Mouse (Mus musculus): ENCODE data around the gene Adamts15. TPM values are rescaled to one million over a fixed set of nuclear protein-coding genes. Genes with fewer than 3 reads are reported as not detected.
A peak's percentile ranks its signal among the peaks of the same experiment; 100 is the strongest.

Adamts15 gene
- polyA plus RNA-seq (2015; fragmentation: Nextera tagmentation; extraction: Ambion mirVana) = 0.64 and 0.81 TPM in 2 replicates

- Histone ChIP-seq H3K36me3 (ENCODE audit: control insufficient read depth, insufficient read depth) (no peaks in the 10 kb centered on the region), H3K4me1 (ENCODE audit: control insufficient read depth, low read depth, low read length) (no peaks in the 10 kb centered on the region), H3K4me2 (ENCODE audit: low read depth, low read length) (peak within 1 kb of the TSS; percentile 56), H3K27ac (ENCODE audit: low read length) (no peak within 1 kb of the TSS), H3K27me3 (ENCODE audit: control insufficient read depth, insufficient read depth, low read depth, low read length) (peaks cover 19% of the 10 kb centered on the region), H3K4me3 (ENCODE audit: low read depth, low read length) (peak within 1 kb of the TSS; percentile 51), H3K9ac (ENCODE audit: low read depth, low read length) (no peak within 1 kb of the TSS), H3K9me3 (replicated peaks; ENCODE audit: control insufficient read depth, low read length) (no peaks in the 10 kb centered on the region)
- ATAC-seq (ENCODE audit: low read depth) = peak; percentile 67
- WGBS (ENCODE audit: insufficient replicate concordance) = under 1% methylated on average over 47 of the region's 47 CpGs
Measured at GRCm38 (mm10) chr9:30922197-30922894, at the start of gene Adamts15. Gene Adamts15, minus strand, starts transcription at chr9:30922452.

GRCm38 (mm10) chr9:30971967-30972366 is 49.7 kb upstream of the Adamts15 start:
- Histone ChIP-seq H3K9ac (ENCODE audit: low read depth, low read length) (no peak overlapping the region), H3K4me2 (ENCODE audit: low read depth, low read length) (no peak overlapping the region), H3K9me3 (replicated peaks; ENCODE audit: control insufficient read depth, low read length) (no peaks in the 10 kb centered on the region), H3K27ac (ENCODE audit: low read length) (no peak overlapping the region), H3K27me3 (ENCODE audit: control insufficient read depth, insufficient read depth, low read depth, low read length) (no peaks in the 10 kb centered on the region), H3K4me1 (ENCODE audit: control insufficient read depth, low read depth, low read length) (no peaks in the 10 kb centered on the region), H3K36me3 (ENCODE audit: control insufficient read depth, insufficient read depth) (no peaks in the 10 kb centered on the region), H3K4me3 (ENCODE audit: low read depth, low read length) (no peak overlapping the region)
- ATAC-seq (ENCODE audit: low read depth) = no peak
- WGBS (ENCODE audit: insufficient replicate concordance) = 42% methylated on average over 4 of the region's 4 CpGs

- Histone ChIP-seq H3K36me3 (ENCODE audit: control insufficient read depth, insufficient read depth) (no peaks in the 10 kb centered on the region), H3K4me2 (ENCODE audit: low read depth, low read length) (no peak overlapping the region), H3K9me3 (replicated peaks; ENCODE audit: control insufficient read depth, low read length) (no peaks in the 10 kb centered on the region), H3K27ac (ENCODE audit: low read length) (no peak overlapping the region), H3K9ac (ENCODE audit: low read depth, low read length) (no peak overlapping the region), H3K4me3 (ENCODE audit: low read depth, low read length) (no peak overlapping the region), H3K27me3 (ENCODE audit: control insufficient read depth, insufficient read depth, low read depth, low read length) (no peaks in the 10 kb centered on the region), H3K4me1 (ENCODE audit: control insufficient read depth, low read depth, low read length) (no peaks in the 10 kb centered on the region)
- no peak for ATAC-seq (ENCODE audit: low read depth)
- 58% methylated on average over 3 of the region's 3 CpGs for WGBS (ENCODE audit: insufficient replicate concordance)
Measured at GRCm38 (mm10) chr9:30970001-30970400, 47.7 kb upstream of the Adamts15 start.

- H3K4me2 ChIP-seq (ENCODE audit: low read depth, low read length) = no peak overlapping the region
- H3K27me3 ChIP-seq (ENCODE audit: control insufficient read depth, insufficient read depth, low read depth, low read length) = no peaks in the 10 kb centered on the region
- H3K4me1 ChIP-seq (ENCODE audit: control insufficient read depth, low read depth, low read length) = no peaks in the 10 kb centered on the region
- no peaks in the 10 kb centered on the region for H3K36me3 ChIP-seq (ENCODE audit: control insufficient read depth, insufficient read depth)
- no peak for ATAC-seq (ENCODE audit: low read depth)
- no peak overlapping the region for H3K9ac ChIP-seq (ENCODE audit: low read depth, low read length)
- no peak overlapping the region for H3K27ac ChIP-seq (ENCODE audit: low read length)
- WGBS (ENCODE audit: insufficient replicate concordance) = 52% methylated on average over 6 of the region's 6 CpGs
- no peak overlapping the region for H3K4me3 ChIP-seq (ENCODE audit: low read depth, low read length)
- H3K9me3 ChIP-seq (replicated peaks; ENCODE audit: control insufficient read depth, low read length) = no peaks in the 10 kb centered on the region
Measured at GRCm38 (mm10) chr9:30968130-30968529, 45.9 kb upstream of the Adamts15 start.

- no peaks in the 10 kb centered on the region for H3K27me3 ChIP-seq (ENCODE audit: control insufficient read depth, insufficient read depth, low read depth, low read length)
- no peaks in the 10 kb centered on the region for H3K4me1 ChIP-seq (ENCODE audit: control insufficient read depth, low read depth, low read length)
- no peaks in the 10 kb centered on the region for H3K36me3 ChIP-seq (ENCODE audit: control insufficient read depth, insufficient read depth)
- H3K4me3 ChIP-seq (ENCODE audit: low read depth, low read length) = no peak overlapping the region
- no peak overlapping the region for H3K4me2 ChIP-seq (ENCODE audit: low read depth, low read length)
- H3K27ac ChIP-seq (ENCODE audit: low read length) = no peak overlapping the region
- 35% methylated on average over 7 of the region's 7 CpGs for WGBS (ENCODE audit: insufficient replicate concordance)
- no peak overlapping the region for H3K9ac ChIP-seq (ENCODE audit: low read depth, low read length)
- no peaks in the 10 kb centered on the region for H3K9me3 ChIP-seq (replicated peaks; ENCODE audit: control insufficient read depth, low read length)
- no peak for ATAC-seq (ENCODE audit: low read depth)
Measured at GRCm38 (mm10) chr9:30966881-30967280, 44.6 kb upstream of the Adamts15 start.

GRCm38 (mm10) chr9:30964685-30965084 is 42.4 kb upstream of the Adamts15 start:
- 53% methylated on average over 10 of the region's 10 CpGs for WGBS (ENCODE audit: insufficient replicate concordance)
- H3K27ac ChIP-seq (ENCODE audit: low read length) = no peak overlapping the region

GRCm38 (mm10) chr9:30963780-30964179 is 41.5 kb upstream of the Adamts15 start:
- no peaks in the 10 kb centered on the region for H3K27me3 ChIP-seq (ENCODE audit: control insufficient read depth, insufficient read depth, low read depth, low read length)
- H3K4me2 ChIP-seq (ENCODE audit: low read depth, low read length) = no peak overlapping the region
- H3K9me3 ChIP-seq (replicated peaks; ENCODE audit: control insufficient read depth, low read length) = no peaks in the 10 kb centered on the region
- no peaks in the 10 kb centered on the region for H3K36me3 ChIP-seq (ENCODE audit: control insufficient read depth, insufficient read depth)
- WGBS (ENCODE audit: insufficient replicate concordance) = 56% methylated on average over 4 of the region's 4 CpGs
- H3K4me1 ChIP-seq (ENCODE audit: control insufficient read depth, low read depth, low read length) = no peaks in the 10 kb centered on the region
- no peak for ATAC-seq (ENCODE audit: low read depth)
- H3K9ac ChIP-seq (ENCODE audit: low read depth, low read length) = no peak overlapping the region
- H3K27ac ChIP-seq (ENCODE audit: low read length) = no peak overlapping the region
- no peak overlapping the region for H3K4me3 ChIP-seq (ENCODE audit: low read depth, low read length)

More at GRCm38 (mm10) chr9:30964685-30965084, 42.4 kb upstream of the Adamts15 start:
- Histone ChIP-seq H3K36me3 (ENCODE audit: control insufficient read depth, insufficient read depth) (no peaks in the 10 kb centered on the region), H3K4me3 (ENCODE audit: low read depth, low read length) (no peak overlapping the region), H3K4me1 (ENCODE audit: control insufficient read depth, low read depth, low read length) (no peaks in the 10 kb centered on the region), H3K27me3 (ENCODE audit: control insufficient read depth, insufficient read depth, low read depth, low read length) (no peaks in the 10 kb centered on the region), H3K9me3 (replicated peaks; ENCODE audit: control insufficient read depth, low read length) (no peaks in the 10 kb centered on the region), H3K9ac (ENCODE audit: low read depth, low read length) (no peak overlapping the region), H3K4me2 (ENCODE audit: low read depth, low read length) (no peak overlapping the region)
- no peak for ATAC-seq (ENCODE audit: low read depth)

GRCm38 (mm10) chr9:30955246-30955645 is 33.0 kb upstream of the Adamts15 start:
- Histone ChIP-seq H3K27ac (ENCODE audit: low read length) (no peak overlapping the region), H3K9ac (ENCODE audit: low read depth, low read length) (no peak overlapping the region), H3K36me3 (ENCODE audit: control insufficient read depth, insufficient read depth) (no peaks in the 10 kb centered on the region), H3K27me3 (ENCODE audit: control insufficient read depth, insufficient read depth, low read depth, low read length) (no peaks in the 10 kb centered on the region; the same call in 1 of the 2 replicates), H3K4me1 (ENCODE audit: control insufficient read depth, low read depth, low read length) (no peaks in the 10 kb centered on the region), H3K4me2 (ENCODE audit: low read depth, low read length) (no peak overlapping the region), H3K9me3 (replicated peaks; ENCODE audit: control insufficient read depth, low read length) (no peaks in the 10 kb centered on the region), H3K4me3 (ENCODE audit: low read depth, low read length) (no peak overlapping the region)
- ATAC-seq (ENCODE audit: low read depth) = no peak
- 68% methylated on average over 9 of the region's 9 CpGs for WGBS (ENCODE audit: insufficient replicate concordance)

- H3K9ac ChIP-seq (ENCODE audit: low read depth, low read length) = no peak overlapping the region
- no peak for ATAC-seq (ENCODE audit: low read depth)
- 38% methylated on average over 8 of the region's 8 CpGs for WGBS (ENCODE audit: insufficient replicate concordance)
Measured at GRCm38 (mm10) chr9:30953287-30953686, 31.0 kb upstream of the Adamts15 start.

More at GRCm38 (mm10) chr9:30953287-30953686, 31.0 kb upstream of the Adamts15 start:
- no peak overlapping the region for H3K4me3 ChIP-seq (ENCODE audit: low read depth, low read length)
- no peaks in the 10 kb centered on the region; the same call in 1 of the 2 replicates for H3K27me3 ChIP-seq (ENCODE audit: control insufficient read depth, insufficient read depth, low read depth, low read length)
- no peaks in the 10 kb centered on the region for H3K36me3 ChIP-seq (ENCODE audit: control insufficient read depth, insufficient read depth)
- H3K4me1 ChIP-seq (ENCODE audit: control insufficient read depth, low read depth, low read length) = no peaks in the 10 kb centered on the region
- no peak overlapping the region for H3K4me2 ChIP-seq (ENCODE audit: low read depth, low read length)
- H3K9me3 ChIP-seq (replicated peaks; ENCODE audit: control insufficient read depth, low read length) = no peaks in the 10 kb centered on the region
- no peak overlapping the region for H3K27ac ChIP-seq (ENCODE audit: low read length)

Data from liver, embryonic 16.5 days (tissue).